Mouse (Mus musculus) spleen, postnatal 14 days (tissue): ENCODE data around the gene Ubd.
A peak's percentile ranks its signal among the peaks of the same experiment; 100 is the strongest.
"Not testable (repeated sequence)": the region's sequence is repeated elsewhere in the genome, so short reads cannot be mapped to it uniquely, and the experiment has no call there.

Experiments
- DNase-seq, 2 experiments: peaks; one replicate each; pipeline ENCODE4 v3.0.0; 2021 to 2022; ENCODE audit warnings: low spot score in 2 of 2

The Ubd gene

DNA sequence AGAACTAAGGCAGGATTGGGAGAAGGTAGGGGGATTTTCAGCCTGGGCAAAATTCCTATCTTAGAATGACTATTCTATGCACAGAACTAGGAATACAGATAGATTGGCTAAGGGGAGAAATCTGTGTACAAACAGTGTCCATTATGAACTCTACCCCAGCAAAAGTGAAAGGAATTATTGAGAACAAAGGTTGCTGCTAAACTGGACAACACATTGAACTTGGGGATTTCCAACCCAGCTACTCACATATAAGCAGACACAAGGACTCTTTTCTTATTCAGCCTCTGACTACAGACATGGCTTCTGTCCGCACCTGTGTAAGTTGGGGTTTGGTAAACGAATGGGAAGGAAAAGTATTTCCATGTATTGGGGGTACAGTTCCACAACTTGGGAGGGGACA lies at the start of gene Ubd:
TSS of gene Ubd (plus strand) at position 237 of the 400 bp plus-strand sequence.
- DNase-seq: no peak

DNA sequence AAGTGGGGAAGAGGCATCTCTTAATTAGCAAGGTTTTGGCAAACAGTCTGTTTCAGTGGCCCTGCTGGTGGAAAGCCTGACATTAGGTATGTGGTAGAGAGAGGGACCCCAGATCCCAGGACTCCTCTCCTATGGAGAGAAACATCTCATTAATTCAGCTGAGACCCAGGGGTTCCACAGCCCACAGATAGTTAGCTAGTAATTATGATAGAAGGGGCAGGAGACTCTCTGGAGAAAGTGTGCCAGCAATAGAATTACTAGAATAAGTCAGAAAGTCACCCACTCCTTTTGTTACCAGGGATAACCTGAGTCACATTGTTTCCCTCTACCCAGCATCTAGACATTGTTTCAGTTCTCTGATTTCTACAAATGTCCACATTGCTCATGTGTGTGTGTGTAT lies 32.3 kb upstream of the Ubd start, which contains the start of gene Olfr93:
TSS of gene Olfr93 (minus strand) at position 101 of the 400 bp plus-strand sequence.
- DNase-seq: no peak

DNA sequence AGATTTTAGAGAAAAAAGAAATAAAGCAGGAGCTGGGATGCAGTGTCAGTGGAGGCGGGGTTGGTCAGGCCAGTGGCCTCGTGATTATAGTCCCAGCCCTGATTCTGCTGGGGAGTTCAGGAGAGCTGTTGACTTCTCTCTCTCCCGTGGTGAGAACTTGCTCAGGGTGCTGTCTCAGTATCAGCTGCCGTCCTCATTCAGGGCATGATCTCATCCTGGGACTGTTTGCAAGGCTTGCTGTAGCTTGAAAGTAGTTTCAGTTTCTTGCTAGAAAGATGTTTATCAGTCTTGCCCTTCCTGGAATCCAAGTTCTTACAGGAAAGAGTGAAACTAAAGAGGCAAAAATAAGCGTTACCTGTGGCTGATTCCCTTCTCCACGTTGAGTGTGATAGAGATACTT lies 8.2 kb upstream of the Ubd start:
- no peak for DNase-seq

DNA sequence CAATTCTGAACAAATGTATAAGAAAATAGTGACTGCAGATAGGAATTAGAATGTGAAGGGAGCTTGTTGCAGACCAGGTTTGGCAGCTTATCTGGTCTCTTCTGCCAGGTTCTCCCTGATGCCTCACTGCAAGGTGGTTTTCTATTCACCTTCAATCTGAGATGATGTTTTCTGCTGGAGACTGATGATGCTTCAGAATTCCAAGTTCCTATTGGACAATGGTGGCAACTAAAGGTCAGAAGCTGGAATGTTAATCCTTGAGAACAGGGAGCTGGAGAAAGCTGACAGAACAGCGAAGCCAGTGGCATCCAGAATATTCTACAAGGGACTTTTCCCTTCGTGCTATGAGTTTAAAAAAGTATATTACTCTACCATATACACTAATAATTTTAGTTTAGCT lies 3.0 kb upstream of the Ubd start:
- no peak for DNase-seq

DNA sequence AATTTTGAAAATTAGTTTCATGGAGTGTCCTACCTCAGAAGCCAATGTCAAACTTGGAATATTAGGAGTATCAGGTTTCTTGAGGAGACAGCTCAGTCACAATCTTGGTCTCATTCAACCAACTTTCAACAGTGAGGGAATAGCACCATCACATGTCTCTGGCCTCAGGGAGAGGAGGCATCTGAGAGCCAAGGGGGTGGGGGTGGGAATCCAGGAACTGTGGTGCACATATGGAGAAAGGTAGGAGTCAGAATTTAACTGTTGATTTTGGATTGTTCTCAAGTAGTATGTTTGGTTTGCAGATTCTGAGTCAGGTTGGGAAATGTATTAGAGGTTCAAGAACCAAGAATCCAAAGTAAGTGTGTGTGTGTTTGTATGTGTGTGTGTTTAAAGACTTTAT lies 660 bp upstream of the Ubd start:
- no peak for DNase-seq

DNA sequence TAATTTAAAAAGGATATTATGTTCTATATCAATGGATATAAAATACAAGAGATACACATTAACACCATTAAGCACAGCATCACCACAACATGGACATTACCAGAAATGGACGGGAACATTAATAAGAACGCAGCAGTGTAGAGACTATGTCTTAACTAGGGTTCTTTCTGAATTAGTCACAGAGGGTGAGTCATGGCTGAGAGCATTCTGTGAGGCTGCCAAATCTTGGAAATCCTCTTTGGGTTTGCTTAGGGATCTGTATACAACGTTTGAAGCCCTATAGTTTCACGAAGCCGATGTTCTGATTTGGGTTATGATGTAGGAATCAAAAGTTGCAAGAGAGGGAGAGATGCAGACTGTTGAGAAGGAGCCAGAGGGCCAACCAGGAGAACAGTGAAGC lies 1.1 kb downstream of the Ubd start:
- no peak for DNase-seq

DNA sequence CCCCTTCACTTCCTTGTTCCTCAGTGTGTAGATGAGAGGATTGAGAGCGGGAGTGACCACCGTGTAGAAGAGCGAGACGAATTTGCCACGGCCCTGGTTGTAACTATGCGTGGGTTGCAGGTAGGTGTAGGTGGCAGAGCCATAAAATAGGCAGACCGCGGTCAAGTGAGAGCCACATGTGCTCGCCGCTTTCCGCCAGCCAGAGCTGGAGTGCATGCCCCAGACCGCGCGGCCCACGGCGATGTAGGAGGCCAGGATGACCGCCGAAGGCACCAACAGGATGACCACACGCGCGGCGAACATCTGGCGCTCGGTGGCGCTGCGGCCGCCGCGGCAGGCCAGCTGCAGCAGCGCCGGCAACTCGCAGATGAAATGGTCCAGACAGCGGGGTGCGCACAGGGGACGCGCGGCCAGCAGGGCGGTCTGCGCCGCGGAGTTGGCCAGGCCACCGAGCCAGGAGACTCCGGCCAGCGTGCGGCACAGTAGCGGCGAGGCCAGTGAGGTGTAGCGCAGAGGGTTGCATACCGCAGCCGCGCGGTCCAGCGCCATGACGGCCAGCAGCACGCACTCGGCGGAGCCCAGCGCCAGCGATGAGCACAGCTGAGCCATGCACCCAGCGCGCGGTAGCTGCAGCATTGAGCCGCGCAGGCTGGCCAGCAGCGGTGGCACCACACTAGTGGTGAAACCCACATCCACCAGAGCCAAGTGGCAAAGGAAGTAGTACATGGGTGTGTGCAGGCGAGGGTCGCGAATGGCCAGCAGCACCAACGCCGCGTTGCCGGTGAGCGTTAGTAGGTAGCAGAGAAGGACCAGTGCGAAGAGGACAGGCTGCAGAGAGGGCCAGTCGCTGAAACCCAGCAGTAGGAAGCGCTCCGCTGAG lies 3.4 kb downstream of the Ubd start:
- no peak for DNase-seq

DNA sequence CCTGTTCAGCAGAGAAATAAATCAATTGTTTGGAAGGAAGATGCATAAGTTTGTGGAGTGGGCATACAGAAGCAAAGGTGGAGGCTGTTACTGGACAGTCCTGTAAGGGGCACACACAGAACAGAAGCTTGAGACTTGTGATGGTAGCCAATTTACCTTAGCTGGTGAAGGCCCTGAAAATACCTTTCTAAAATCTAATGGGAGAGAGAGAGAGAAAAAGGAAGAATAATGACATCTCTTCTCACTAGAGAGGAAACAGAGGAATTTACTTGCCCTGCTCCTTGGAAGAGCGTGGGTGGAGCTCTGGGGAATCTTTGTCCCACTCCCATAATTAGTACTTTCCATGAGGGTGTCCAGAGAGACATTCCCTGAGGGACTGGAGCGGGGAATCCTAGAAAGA lies 7.2 kb downstream of the Ubd start, which contains the start of gene Olfr94:
TSS of gene Olfr94 (minus strand) at position 101 of the 400 bp plus-strand sequence.
- DNase-seq: no peak

DNA sequence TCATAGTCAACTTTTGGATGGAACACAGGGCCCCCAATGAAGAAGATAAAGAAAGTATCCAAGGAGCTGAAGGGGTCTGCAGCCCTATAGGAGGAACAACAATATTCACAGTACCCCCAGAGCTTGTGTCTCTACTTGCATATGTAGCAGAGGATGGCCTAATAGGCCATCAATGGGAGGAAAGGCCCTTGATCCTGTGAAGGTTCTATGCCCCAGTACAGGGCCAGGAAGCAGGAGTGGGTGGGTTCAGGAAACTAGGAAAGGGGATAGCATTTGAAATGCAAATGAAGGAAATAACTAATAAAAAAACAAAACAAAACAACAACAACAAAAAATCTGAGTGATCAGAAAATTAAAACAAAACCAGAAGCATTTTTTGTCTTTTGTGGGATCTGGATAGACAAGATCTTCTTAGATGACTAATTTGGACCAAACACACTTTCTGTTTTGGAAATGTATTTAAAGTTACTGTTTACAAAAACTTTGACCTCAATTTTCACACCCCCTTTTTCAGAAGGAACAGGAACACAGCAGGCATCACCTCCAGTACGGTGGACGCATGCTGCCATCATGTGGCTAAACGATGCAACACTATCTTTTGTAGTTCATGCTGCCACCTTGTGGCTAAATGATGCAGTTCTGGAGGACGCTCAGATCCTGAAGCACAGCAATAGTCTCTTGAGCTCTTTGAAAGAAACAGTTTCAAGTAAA lies 9.7 kb downstream of the Ubd start:
- peak in 1 of 2 experiments; percentile 47 for DNase-seq

DNA sequence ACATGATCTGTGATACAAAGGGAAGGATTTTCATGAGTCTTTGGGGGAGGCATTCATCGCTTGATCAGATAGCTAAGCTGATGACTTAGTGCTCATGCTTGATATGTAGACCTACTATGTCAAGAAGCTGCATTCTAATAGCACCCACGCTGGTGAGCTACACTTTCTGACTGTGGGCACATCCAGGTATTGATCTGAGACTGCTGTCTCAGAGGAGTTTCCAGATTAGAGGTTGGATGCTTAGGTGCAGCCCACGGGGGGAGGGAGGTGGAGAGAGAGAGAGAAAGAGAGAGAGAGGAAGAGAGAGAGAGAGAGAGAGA lies 10.2 kb downstream of the Ubd start:
- no peak for DNase-seq

DNA sequence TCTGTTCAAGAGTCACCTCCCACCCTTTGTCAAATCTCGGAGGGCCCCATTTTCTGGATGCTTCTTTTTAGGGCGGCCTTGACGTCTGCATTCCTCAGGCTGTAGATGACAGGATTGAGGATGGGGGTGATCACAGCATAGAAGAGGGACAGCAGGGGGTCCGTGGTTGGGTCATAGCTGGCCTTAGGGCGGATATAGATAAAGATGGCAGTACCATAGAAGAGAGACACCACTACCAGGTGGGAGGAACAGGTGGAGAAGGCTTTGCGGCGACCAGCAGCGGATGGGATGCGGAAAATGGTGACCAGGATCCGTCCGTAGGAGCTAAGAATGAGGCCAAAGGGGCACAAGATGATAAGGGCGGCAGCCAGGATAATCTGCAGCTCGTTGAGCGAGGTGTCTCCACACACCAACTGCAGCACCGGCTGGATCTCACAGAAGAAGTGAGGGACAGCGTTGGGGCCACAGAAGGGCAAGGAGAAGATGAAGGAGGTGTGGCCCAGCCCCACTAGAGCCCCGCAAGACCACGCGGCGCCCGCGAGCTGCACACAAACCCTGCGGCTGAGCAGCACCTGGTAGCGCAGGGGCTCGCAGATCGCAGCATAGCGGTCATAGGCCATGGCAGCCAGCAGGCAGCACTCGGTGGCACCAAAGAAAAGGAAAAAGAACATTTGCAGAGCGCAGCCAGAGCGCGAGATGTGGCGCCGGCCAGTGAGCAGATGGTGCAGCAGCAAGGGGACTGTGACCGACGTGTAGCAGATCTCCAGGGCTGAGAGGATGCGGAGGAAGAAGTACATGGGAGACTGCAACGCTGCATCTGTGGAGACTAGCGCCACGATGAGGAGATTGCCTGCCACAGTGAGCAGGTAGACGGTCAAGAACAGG lies 17.4 kb downstream of the Ubd start:
- DNase-seq: no peak

DNA sequence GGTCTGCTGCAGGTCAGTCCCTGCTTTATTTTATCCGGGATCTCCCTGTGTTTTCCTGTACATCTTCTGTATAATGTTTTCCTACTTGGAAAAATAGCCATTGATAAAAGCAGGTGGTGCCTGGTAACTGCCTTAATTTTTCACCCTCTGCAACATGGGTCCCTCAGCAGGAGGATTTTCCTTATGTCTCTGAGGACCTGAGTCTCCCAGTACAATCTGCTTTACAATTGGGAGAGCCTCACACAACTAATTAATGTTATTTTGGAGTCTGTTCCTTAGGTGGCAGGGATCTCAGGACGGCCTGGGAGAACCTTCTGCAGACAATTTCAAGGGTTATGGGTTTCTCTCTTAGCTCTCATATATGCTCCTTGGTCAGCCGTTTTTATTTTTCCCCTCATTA lies 19.3 kb downstream of the Ubd start, which contains the start of gene Olfr95:
TSS of gene Olfr95 (minus strand) at position 101 of the 400 bp plus-strand sequence.
- no peak for DNase-seq

DNA sequence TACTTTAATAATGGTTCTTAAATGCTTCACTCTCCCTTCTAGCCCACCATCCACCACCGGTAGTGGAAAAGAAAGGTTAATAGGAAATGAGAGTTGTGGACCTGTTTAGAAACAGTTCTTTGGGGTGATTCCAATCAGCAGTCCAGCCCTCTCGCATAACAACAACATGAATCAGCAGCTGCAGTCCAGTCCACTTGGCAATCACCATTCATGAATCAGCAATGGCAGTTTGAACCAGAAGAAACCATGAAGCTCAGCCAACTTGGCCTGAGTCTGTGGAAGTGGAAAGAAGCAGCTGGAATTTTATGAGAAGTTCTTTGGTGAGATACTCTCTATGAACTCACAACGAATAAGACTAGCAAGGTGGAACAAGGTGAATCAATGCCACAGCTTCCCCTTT lies 24.8 kb downstream of the Ubd start:
- DNase-seq: no peak

DNA sequence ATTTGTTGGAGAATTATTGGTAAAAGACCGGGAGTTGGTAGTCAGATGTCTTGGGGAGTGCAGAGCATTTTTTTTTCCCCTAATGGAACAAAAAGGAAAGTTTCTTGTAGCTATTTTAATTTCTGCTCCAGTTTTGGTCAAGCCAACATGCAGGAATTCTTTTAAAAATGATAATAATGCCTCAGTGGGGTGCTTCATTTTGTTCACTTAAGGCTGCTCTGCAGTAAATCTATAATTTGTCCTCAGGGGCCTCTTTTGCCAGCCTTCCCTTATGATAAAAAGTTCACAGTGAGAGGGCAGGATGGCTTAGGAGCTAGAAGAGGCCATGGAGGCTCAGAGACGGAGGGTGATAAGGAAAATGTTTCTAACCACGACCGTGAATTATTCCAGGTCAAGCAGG lies 26.2 kb downstream of the Ubd start, which contains the start of gene Olfr96:
TSS of gene Olfr96 (plus strand) at position 301 of the 400 bp plus-strand sequence.
- DNase-seq: no peak

DNA sequence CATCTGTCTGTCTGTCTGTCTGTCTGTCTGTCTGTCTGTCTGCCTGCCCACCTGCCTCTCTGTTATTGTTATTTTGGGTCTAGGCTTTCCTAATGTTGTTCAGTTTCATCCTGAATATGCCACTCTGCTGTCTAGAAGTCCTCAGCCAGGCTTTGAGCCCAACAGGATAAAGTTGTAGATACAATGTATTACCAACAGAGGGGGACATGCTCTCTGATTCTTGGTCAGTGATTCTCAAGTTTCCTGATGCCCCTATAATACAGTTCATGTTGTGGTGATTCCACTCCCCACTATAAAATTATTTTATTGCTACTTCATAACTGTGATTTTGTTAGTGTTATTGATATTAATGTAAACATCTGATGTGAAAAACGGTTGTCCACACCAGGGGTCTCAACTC lies 28.2 kb downstream of the Ubd start:
- no peak for DNase-seq

DNA sequence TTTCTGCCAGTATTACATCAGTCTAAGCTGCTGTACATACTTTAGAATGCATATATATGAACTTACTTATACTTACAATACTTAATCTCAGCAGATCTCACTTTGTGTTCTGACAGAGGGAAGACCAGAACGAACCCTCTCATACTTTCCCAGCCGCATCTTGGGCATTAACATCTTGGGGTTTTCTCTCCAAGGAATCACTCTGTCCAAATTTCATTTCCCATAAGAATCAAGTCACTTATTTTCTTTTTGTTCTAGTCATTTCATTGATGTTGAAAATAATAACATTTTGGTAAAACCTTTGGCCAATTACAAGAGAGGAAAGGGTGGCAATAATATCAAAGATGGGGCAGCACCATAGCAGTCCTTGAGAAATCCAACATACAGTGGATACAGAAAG lies 43.5 kb downstream of the Ubd start, which contains the start of gene Olfr97:
TSS of gene Olfr97 (minus strand) at position 101 of the 400 bp plus-strand sequence.
- not testable (repeated sequence) for DNase-seq

DNA sequence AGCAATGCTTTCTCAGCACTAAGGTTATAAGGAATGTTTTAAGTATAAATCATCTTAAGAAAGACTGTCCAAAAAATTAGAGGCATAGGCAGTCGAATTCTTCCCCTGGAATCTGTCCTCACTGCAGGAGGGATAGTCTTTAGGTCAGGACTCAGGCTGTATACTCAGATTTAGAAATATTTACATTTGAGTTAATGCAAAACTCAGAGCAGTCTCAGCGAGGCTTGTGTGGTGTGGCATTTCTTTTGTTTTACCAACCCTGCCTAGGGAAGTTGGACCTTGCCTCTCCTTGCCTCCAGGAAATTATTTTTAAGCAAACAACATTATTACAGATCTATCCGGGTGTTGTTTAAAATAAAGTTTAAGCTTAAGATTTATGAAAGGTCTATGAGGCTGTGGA lies 48.5 kb downstream of the Ubd start:
- no peak for DNase-seq
